Comparison of ENCODE assay signal across 35 mouse cellular contexts in the genomic region with DNA sequence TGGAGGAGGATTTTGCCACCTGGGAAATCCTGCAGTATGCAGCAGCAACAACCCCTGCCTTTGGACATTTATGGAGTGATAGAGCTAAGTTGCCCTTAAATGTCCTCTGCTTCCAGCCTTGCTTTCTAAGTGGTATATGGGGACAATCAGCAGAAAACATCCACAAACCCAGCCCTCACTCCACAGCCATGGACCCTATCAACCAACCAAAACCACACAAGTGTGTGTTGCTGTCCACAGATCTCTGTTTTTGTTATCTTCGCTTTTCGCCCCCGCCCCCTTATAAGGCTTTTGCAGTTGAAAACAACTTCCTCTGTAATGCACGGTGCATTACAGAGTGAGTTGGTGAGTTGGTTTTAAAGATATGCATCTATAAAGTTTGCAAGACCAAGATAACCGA. TPM values are rescaled to one million over a fixed set of nuclear protein-coding genes. Genes with fewer than 3 reads are reported as not detected.
DNase-seq lines count a peak whose midpoint lies in the region; ATAC-seq and TF ChIP-seq lines count a peak whose summit lies in the region.
"Had no signal": no experiment of that assay in that cellular context is flagged by ENCODE, and none has a peak within 500 bp of the region (broad histone marks: within the 10 kb centered on the region; RNA-seq: fewer than 3 reads in every experiment).

No protein-coding gene starts in this region.

- no peak for TF ChIP-seq CTCF in layer of hippocampus, adult 2 months (conservative IDR thresholded peaks at IDR 0.05)

- no peaks in the 10 kb centered on the region for H3K9me3 ChIP-seq in liver, embryonic 12.5 days (replicated peaks)
- H3K9me3 ChIP-seq: embryonic facial prominence, embryonic 13.5 days; heart, embryonic 15.5 days; limb, embryonic 12.5 days; lung, embryonic 15.5 days had no signal

- H3K4me3 ChIP-seq in liver, embryonic 12.5 days = no peak overlapping the region
- H3K4me3 ChIP-seq in layer of hippocampus, adult 2 months = no peak overlapping the region
- H3K4me3 ChIP-seq: embryonic facial prominence, embryonic 13.5 days; erythroblast, embryonic 14.5 days; gastrocnemius, adult 2 months; heart, embryonic 15.5 days; limb, embryonic 12.5 days; lung, embryonic 15.5 days had no signal

- no peak overlapping the region for H3K9ac ChIP-seq in liver, embryonic 12.5 days
- H3K9ac ChIP-seq: embryonic facial prominence, embryonic 13.5 days; heart, embryonic 15.5 days; hindbrain, embryonic 14.5 days; limb, embryonic 12.5 days; lung, embryonic 15.5 days had no signal

- H3K27me3 ChIP-seq in liver, embryonic 12.5 days (replicated peaks) = peaks cover 7% of the 10 kb centered on the region; the same call in 1 of the 2 replicates
- H3K27me3 ChIP-seq: embryonic facial prominence, embryonic 13.5 days; heart, embryonic 15.5 days; limb, embryonic 12.5 days; lung, embryonic 15.5 days; Patski had no signal

- 12% methylated on average over 5 of the region's 5 CpGs for WGBS in liver, embryonic 12.5 days (ENCODE audit: insufficient replicate concordance)

- no peak for DNase-seq in lung, adult 18-20 months
- DNase-seq in right cerebral cortex, postnatal 36 days (ENCODE audit: low spot score in 2 of 2) = no peak
- no peak for DNase-seq in adrenal gland, postnatal 10 days
- DNase-seq in layer of hippocampus, adult 2 months (ENCODE audit: low spot score in 2 of 2) = no peak
- DNase-seq: cerebellum, adult 11-12 months; cerebellum, postnatal 10 days; gastrocnemius, adult 2 months; heart, postnatal 36 days; kidney, adult 18-20 months; lung, postnatal 36 days; right cerebral cortex, postnatal 14 days; thymus, adult 18-20 months; thymus, postnatal 36 days had no signal

- H3K4me1 ChIP-seq in liver, embryonic 12.5 days = peaks cover 14% of the 10 kb centered on the region
- H3K4me1 ChIP-seq: limb, embryonic 12.5 days had no signal

- H3K27ac ChIP-seq in liver, embryonic 12.5 days = no peak overlapping the region
- no peak overlapping the region for H3K27ac ChIP-seq in layer of hippocampus, adult 2 months
- H3K27ac ChIP-seq: embryonic facial prominence, embryonic 13.5 days; gastrocnemius, adult 2 months; heart, embryonic 15.5 days; hindbrain, embryonic 14.5 days; limb, embryonic 12.5 days; lung, embryonic 15.5 days had no signal

- peak; percentile 45 for ATAC-seq in common myeloid progenitor, adult 5-6 weeks (replicated peaks; ENCODE audit: low read depth, poor library complexity, severe bottlenecking)
- peak; percentile 80 for ATAC-seq in liver, embryonic 12.5 days
- ATAC-seq in megakaryocyte, adult 5-6 weeks (ENCODE audit: poor library complexity, severe bottlenecking) = peak; percentile 45
- ATAC-seq: forebrain, embryonic 14.5 days; inflammation-experienced regulatory T-cells, adult 6 months; Patski had no signal

- no peak overlapping the region for H3K4me2 ChIP-seq in liver, embryonic 12.5 days
- H3K4me2 ChIP-seq: embryonic facial prominence, embryonic 13.5 days; heart, embryonic 15.5 days; hindbrain, embryonic 14.5 days; limb, embryonic 12.5 days; lung, embryonic 15.5 days; midbrain, embryonic 11.5 days had no signal

- no peaks in the 10 kb centered on the region for H3K36me3 ChIP-seq in liver, embryonic 12.5 days
- H3K36me3 ChIP-seq: embryonic facial prominence, embryonic 13.5 days; heart, embryonic 15.5 days; limb, embryonic 12.5 days; lung, embryonic 15.5 days had no signal

RNA-seq across cellular contexts. Expression of a gene that starts 3.3 kb away (rescaled TPM):
- total RNA-seq in common myeloid progenitor, adult 5-6 weeks (2017) = 138 and 211 TPM in 2 replicates
- 746 and 863 TPM in 2 replicates for polyA plus RNA-seq in liver, embryonic 12.5 days (2016; fragmentation: Nextera tagmentation; extraction: Ambion mirVana)
- 1.5 and 6.3 TPM in 2 replicates for total RNA-seq in megakaryocyte, adult 5-6 weeks (2015)
- total RNA-seq in megakaryocyte, adult 5-6 weeks (2017) = 0.99 TPM in 1 of 2 replicates, not detected in the other
- total RNA-seq in adrenal gland, postnatal 10 days (2021) = 10 to 100 TPM; 27.3 to 27.8 TPM
- 1 to 10 TPM; 2.0 to 3.5 TPM for total RNA-seq in layer of hippocampus, adult 2 months (2021)
- polyA plus RNA-seq: inflammation-experienced regulatory T-cells, adult 6 months; Patski had no signal

RNA-seq across cellular contexts. Expression of a gene that starts 7.2 kb away (rescaled TPM):
- 0.82 and 1.5 TPM in 2 replicates for total RNA-seq in common myeloid progenitor, adult 5-6 weeks (2017)
- 164 and 174 TPM in 2 replicates for polyA plus RNA-seq in liver, embryonic 12.5 days (2016; fragmentation: Nextera tagmentation; extraction: Ambion mirVana)
- 0.56 and 0.64 TPM in 2 replicates for total RNA-seq in megakaryocyte, adult 5-6 weeks (2015)
- total RNA-seq in megakaryocyte, adult 5-6 weeks (2017) = 0.26 TPM in 1 of 2 replicates, not detected in the other
- 1 to 10 TPM; 4.4 to 5.8 TPM for total RNA-seq in adrenal gland, postnatal 10 days (2021)
- under 1 TPM in 1 of 2 experiments, not detected in 1; 0.46 TPM for total RNA-seq in layer of hippocampus, adult 2 months (2021)
- total RNA-seq: layer of hippocampus, postnatal 25 days had no signal

RNA-seq across cellular contexts. Expression of a gene that starts 10.3 kb away (rescaled TPM):
- 0.05 TPM in 1 of 2 replicates, not detected in the other for total RNA-seq in common myeloid progenitor, adult 5-6 weeks (2017)
- not detected in 2 replicates for polyA plus RNA-seq in liver, embryonic 12.5 days (2016; fragmentation: Nextera tagmentation; extraction: Ambion mirVana)
- not detected in 2 replicates for total RNA-seq in megakaryocyte, adult 5-6 weeks (2015)
- total RNA-seq in megakaryocyte, adult 5-6 weeks (2017) = not detected in 2 replicates
- total RNA-seq in adrenal gland, postnatal 10 days (2021) = not detected
- not detected for total RNA-seq in layer of hippocampus, adult 2 months (2021)
- total RNA-seq: adrenal gland, adult 18-20 months; adrenal gland, postnatal 4 days; gastrocnemius, adult 2 months; gastrocnemius, postnatal 4 days; heart, postnatal 36 days; layer of hippocampus, postnatal 25 days had no signal
- polyA plus RNA-seq: forebrain, embryonic 14.5 days; frontal cortex, adult 2 months; heart, embryonic 15.5 days; hindbrain, embryonic 14.5 days; kidney, embryonic 16.5 days; limb, embryonic 12.5 days; midbrain, embryonic 11.5 days; Patski; stomach, embryonic 14.5 days had no signal

RNA-seq across cellular contexts. Expression of a gene that starts 16.4 kb away (rescaled TPM):
- not detected in 2 replicates for total RNA-seq in common myeloid progenitor, adult 5-6 weeks (2017)
- 1.3 and 1.5 TPM in 2 replicates for polyA plus RNA-seq in liver, embryonic 12.5 days (2016; fragmentation: Nextera tagmentation; extraction: Ambion mirVana)
- total RNA-seq in megakaryocyte, adult 5-6 weeks (2015) = not detected in 2 replicates
- total RNA-seq in megakaryocyte, adult 5-6 weeks (2017) = not detected in 2 replicates
- not detected for total RNA-seq in adrenal gland, postnatal 10 days (2021)
- total RNA-seq in layer of hippocampus, adult 2 months (2021) = under 1 TPM; 0.20 to 0.31 TPM
- total RNA-seq: adrenal gland, adult 18-20 months; adrenal gland, postnatal 4 days; gastrocnemius, adult 2 months had no signal
- polyA plus RNA-seq: erythroblast, embryonic 14.5 days; heart, embryonic 15.5 days; inflammation-experienced regulatory T-cells, adult 6 months; kidney, embryonic 16.5 days; limb, embryonic 12.5 days; lung, embryonic 15.5 days had no signal

RNA-seq across cellular contexts. Expression of a gene that starts 18.8 kb away (rescaled TPM):
- total RNA-seq in common myeloid progenitor, adult 5-6 weeks (2017) = not detected in 2 replicates
- polyA plus RNA-seq in liver, embryonic 12.5 days (2016; fragmentation: Nextera tagmentation; extraction: Ambion mirVana) = not detected in 2 replicates
- not detected in 2 replicates for total RNA-seq in megakaryocyte, adult 5-6 weeks (2015)
- not detected in 2 replicates for total RNA-seq in megakaryocyte, adult 5-6 weeks (2017)
- total RNA-seq in adrenal gland, postnatal 10 days (2021) = not detected
- total RNA-seq in layer of hippocampus, adult 2 months (2021) = not detected
- total RNA-seq: adrenal gland, adult 18-20 months; adrenal gland, postnatal 4 days; gastrocnemius, adult 2 months; gastrocnemius, postnatal 4 days; heart, postnatal 36 days; layer of hippocampus, postnatal 25 days; neutrophil, adult 5-6 weeks had no signal
- polyA plus RNA-seq: erythroblast, embryonic 14.5 days; forebrain, embryonic 14.5 days; frontal cortex, adult 2 months; hindbrain, embryonic 14.5 days; inflammation-experienced regulatory T-cells, adult 6 months; limb, embryonic 12.5 days; midbrain, embryonic 11.5 days; spleen, adult 2 months had no signal
